Mouse (Mus musculus): Measurements from ENCODE around the gene Babam2. TPM values are rescaled to one million over a fixed set of nuclear protein-coding genes. Genes with fewer than 3 reads are reported as not detected.

Gene Babam2
- polyA plus RNA-seq, 1 experiment: 38.7 TPM

DNA sequence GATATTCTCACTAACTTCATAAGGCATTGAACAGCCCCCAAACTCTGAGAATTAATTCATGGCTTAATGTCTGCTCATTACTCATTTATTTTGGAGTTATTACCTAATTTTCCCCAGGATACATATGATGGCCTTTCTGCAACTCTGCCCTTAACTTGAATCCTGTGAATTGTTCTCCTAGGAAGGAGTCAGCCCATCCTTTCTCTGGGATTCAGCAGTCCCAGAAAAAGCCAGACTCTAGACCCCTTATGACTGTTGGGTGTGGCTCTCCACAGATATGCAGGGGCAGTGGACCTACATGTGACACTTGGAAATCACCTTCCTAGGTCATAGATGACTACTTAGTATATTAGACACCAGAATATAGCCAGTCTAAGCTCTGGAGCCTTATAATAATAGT, 226.6 kb downstream of the Babam2 start:
- no peaks in the 10 kb centered on the region for H3K36me3 ChIP-seq (ENCODE audit: control insufficient read depth, insufficient read depth, low read length)
- no peak for DNase-seq
- no peaks in the 10 kb centered on the region; the same call in 1 of the 2 replicates for H3K4me1 ChIP-seq (ENCODE audit: control insufficient read depth, insufficient read depth, low read length)
- no peaks in the 10 kb centered on the region for H3K27me3 ChIP-seq (replicated peaks; ENCODE audit: control insufficient read depth, insufficient read depth, low read length)
- H3K27ac ChIP-seq (ENCODE audit: insufficient read depth, low read depth, low read length): no peak overlapping the region
- H3K4me3 ChIP-seq (ENCODE audit: insufficient read depth, low read depth, low read length): no peak overlapping the region
- no peak for TF ChIP-seq CTCF (conservative IDR thresholded peaks at IDR 0.05; ENCODE audit: insufficient read depth, insufficient read length, low read depth, low read length)
- no peak for TF ChIP-seq POLR2A (IDR thresholded peaks at IDR 0.05; ENCODE audit: low read depth, low read length)

- 93% methylated on average over 1 of the region's 1 CpGs for WGBS
- Histone ChIP-seq H3K27me3 (replicated peaks; ENCODE audit: control insufficient read depth, insufficient read depth, low read length) (no peaks in the 10 kb centered on the region), H3K27ac (ENCODE audit: insufficient read depth, low read depth, low read length) (no peak overlapping the region), H3K4me3 (ENCODE audit: insufficient read depth, low read depth, low read length) (no peak overlapping the region), H3K4me1 (ENCODE audit: control insufficient read depth, insufficient read depth, low read length) (no peaks in the 10 kb centered on the region; the same call in 1 of the 2 replicates), H3K36me3 (ENCODE audit: control insufficient read depth, insufficient read depth, low read length) (no peaks in the 10 kb centered on the region)
- TF ChIP-seq POLR2A (IDR thresholded peaks at IDR 0.05; ENCODE audit: low read depth, low read length) (no peak), CTCF (conservative IDR thresholded peaks at IDR 0.05; ENCODE audit: insufficient read depth, insufficient read length, low read depth, low read length) (peak; percentile 58)
- DNase-seq: peak; percentile 16
Measured at GRCm38 (mm10) chr5:31926551-31926950, 229.1 kb downstream of the Babam2 start.

DNA sequence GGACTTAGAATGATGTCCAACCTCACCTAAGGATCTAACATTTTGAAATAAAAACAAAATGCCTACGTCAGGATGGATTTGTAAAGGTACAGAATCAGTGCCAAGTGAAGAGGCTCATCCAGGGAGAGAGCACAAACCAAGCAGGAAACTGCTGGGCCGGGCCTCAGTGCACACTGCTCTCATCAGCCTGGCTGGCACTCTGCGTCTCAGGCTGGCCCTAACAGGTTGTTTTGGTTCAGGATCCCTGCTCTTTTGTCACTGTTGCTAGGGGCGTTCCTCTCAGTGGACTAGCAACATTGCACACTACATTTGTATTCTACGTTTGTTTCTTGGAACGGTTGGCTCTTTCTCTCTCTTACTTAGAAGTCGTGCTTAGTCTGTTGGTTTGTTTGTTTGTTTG, 231.5 kb downstream of the Babam2 start:
- no peak for DNase-seq
- Histone ChIP-seq H3K27ac (ENCODE audit: insufficient read depth, low read depth, low read length) (no peak overlapping the region), H3K4me1 (ENCODE audit: control insufficient read depth, insufficient read depth, low read length) (no peaks in the 10 kb centered on the region), H3K4me3 (ENCODE audit: insufficient read depth, low read depth, low read length) (no peak overlapping the region), H3K27me3 (replicated peaks; ENCODE audit: control insufficient read depth, insufficient read depth, low read length) (no peaks in the 10 kb centered on the region), H3K36me3 (ENCODE audit: control insufficient read depth, insufficient read depth, low read length) (no peaks in the 10 kb centered on the region)
- TF ChIP-seq POLR2A (IDR thresholded peaks at IDR 0.05; ENCODE audit: low read depth, low read length): no peak
- TF ChIP-seq CTCF (conservative IDR thresholded peaks at IDR 0.05; ENCODE audit: insufficient read depth, insufficient read length, low read depth, low read length): no peak
- 70% methylated on average over 7 of the region's 7 CpGs for WGBS

- H3K36me3 ChIP-seq (ENCODE audit: control insufficient read depth, insufficient read depth, low read length): no peaks in the 10 kb centered on the region
- no peak overlapping the region for H3K4me3 ChIP-seq (ENCODE audit: insufficient read depth, low read depth, low read length)
- WGBS: 70% methylated on average over 8 of the region's 8 CpGs
- DNase-seq: no peak
- TF ChIP-seq POLR2A (IDR thresholded peaks at IDR 0.05; ENCODE audit: low read depth, low read length) (no peak), CTCF (conservative IDR thresholded peaks at IDR 0.05; ENCODE audit: insufficient read depth, insufficient read length, low read depth, low read length) (no peak)
- H3K27ac ChIP-seq (ENCODE audit: insufficient read depth, low read depth, low read length): no peak overlapping the region
- H3K27me3 ChIP-seq (replicated peaks; ENCODE audit: control insufficient read depth, insufficient read depth, low read length): no peaks in the 10 kb centered on the region
- H3K4me1 ChIP-seq (ENCODE audit: control insufficient read depth, insufficient read depth, low read length): no peaks in the 10 kb centered on the region
Measured at GRCm38 (mm10) chr5:31931127-31931625, 233.7 kb downstream of the Babam2 start.

DNA sequence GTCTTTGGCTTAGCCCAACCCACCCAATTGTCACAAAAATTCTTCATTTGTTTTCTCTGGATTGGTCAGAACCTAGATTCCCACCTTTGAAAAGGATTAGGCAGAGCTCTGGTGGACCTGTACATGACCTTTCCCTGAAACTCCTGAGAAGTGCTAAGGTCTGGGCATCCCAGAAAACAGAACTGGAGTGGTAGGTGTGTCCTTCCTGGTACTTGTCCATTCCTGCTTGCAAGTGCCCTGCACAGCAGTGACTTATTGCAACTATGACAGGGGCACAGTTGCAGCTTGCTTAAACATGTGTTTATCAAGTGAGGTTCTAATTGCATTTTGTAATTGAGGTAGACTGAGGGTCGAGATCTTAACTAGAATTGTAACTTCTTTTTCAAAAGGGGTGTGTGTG, 234.2 kb downstream of the Babam2 start:
- 94% methylated on average over 1 of the region's 1 CpGs for WGBS
- Histone ChIP-seq H3K4me3 (ENCODE audit: insufficient read depth, low read depth, low read length) (no peak overlapping the region), H3K27me3 (replicated peaks; ENCODE audit: control insufficient read depth, insufficient read depth, low read length) (no peaks in the 10 kb centered on the region), H3K4me1 (ENCODE audit: control insufficient read depth, insufficient read depth, low read length) (no peaks in the 10 kb centered on the region), H3K36me3 (ENCODE audit: control insufficient read depth, insufficient read depth, low read length) (no peaks in the 10 kb centered on the region), H3K27ac (ENCODE audit: insufficient read depth, low read depth, low read length) (no peak overlapping the region)
- TF ChIP-seq CTCF (conservative IDR thresholded peaks at IDR 0.05; ENCODE audit: insufficient read depth, insufficient read length, low read depth, low read length): no peak
- TF ChIP-seq POLR2A (IDR thresholded peaks at IDR 0.05; ENCODE audit: low read depth, low read length): no peak
- DNase-seq: no peak

DNA sequence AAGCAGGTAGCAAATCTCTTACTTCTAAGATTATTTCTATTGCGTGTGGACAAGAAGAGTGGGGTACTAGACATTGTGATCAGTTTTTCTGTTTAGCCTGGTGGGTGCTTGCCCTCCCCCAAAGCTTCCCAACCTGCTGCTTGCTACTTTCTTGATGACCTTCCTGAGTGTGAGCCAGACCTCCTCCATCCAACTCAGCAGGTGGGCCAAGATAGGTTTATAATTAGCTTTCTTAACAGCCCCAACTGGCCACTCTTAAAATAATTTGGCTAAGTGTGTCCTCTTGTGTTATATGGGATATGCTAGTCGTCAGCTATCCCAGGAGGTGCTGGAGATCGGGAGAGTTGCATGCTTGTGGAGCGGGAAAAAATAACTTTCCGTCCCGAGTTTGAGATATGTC, 235.8 kb downstream of the Babam2 start:
- no peak for DNase-seq
- Histone ChIP-seq H3K36me3 (ENCODE audit: control insufficient read depth, insufficient read depth, low read length) (no peaks in the 10 kb centered on the region), H3K27me3 (replicated peaks; ENCODE audit: control insufficient read depth, insufficient read depth, low read length) (no peaks in the 10 kb centered on the region), H3K27ac (ENCODE audit: insufficient read depth, low read depth, low read length) (no peak overlapping the region), H3K4me1 (ENCODE audit: control insufficient read depth, insufficient read depth, low read length) (no peaks in the 10 kb centered on the region), H3K4me3 (ENCODE audit: insufficient read depth, low read depth, low read length) (no peak overlapping the region)
- TF ChIP-seq CTCF (conservative IDR thresholded peaks at IDR 0.05; ENCODE audit: insufficient read depth, insufficient read length, low read depth, low read length) (no peak), POLR2A (IDR thresholded peaks at IDR 0.05; ENCODE audit: low read depth, low read length) (no peak)
- WGBS: 88% methylated on average over 6 of the region's 6 CpGs

DNA sequence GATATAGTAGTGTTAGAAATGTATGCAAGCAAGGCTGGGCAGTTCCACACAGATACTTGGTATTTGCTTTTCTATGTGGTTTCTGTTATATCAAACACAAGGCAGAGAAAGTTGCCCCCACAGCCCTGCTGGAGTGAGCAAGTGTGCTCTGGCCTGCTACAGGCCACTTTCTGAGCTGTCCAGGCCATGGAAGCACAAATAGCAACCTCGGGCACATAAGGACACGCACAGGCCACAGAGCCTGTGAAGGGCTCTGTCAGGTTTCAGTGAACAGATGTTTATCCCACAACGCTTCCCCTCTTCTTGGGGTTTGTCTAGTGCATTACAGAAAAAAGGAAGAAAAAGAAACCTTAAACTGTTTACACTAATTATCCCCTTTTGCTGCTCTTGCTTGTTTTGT, 236.9 kb downstream of the Babam2 start:
- no peaks in the 10 kb centered on the region for H3K36me3 ChIP-seq (ENCODE audit: control insufficient read depth, insufficient read depth, low read length)
- no peaks in the 10 kb centered on the region for H3K27me3 ChIP-seq (replicated peaks; ENCODE audit: control insufficient read depth, insufficient read depth, low read length)
- no peak overlapping the region for H3K4me3 ChIP-seq (ENCODE audit: insufficient read depth, low read depth, low read length)
- H3K27ac ChIP-seq (ENCODE audit: insufficient read depth, low read depth, low read length): no peak overlapping the region
- 91% methylated on average over 3 of the region's 3 CpGs for WGBS
- DNase-seq: no peak
- H3K4me1 ChIP-seq (ENCODE audit: control insufficient read depth, insufficient read depth, low read length): no peaks in the 10 kb centered on the region
- no peak for TF ChIP-seq POLR2A (IDR thresholded peaks at IDR 0.05; ENCODE audit: low read depth, low read length)
- TF ChIP-seq CTCF (conservative IDR thresholded peaks at IDR 0.05; ENCODE audit: insufficient read depth, insufficient read length, low read depth, low read length): no peak

Measured in kidney, adult 2 months (tissue).